20 mouse cellular contexts compared by ENCODE assay signal in the genomic region with DNA sequence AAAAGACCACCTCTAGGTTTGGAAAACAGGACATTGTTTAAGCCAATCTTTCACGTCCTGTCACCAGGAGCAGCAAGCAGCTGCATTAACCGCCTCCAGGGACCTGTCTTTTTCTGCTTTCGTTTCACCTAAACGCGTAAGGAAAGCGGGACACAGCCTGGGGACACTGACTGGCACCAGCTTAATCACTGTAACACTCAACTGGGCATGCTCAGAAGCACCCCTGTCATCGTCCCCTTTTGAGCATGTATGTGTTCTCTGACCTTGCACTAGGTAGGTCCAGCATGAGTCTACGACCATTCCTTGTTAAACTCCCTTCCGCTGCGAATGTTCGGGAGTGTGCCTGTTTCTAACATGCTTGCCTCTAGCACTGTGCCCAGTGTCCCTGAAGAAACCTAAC. TPM values are rescaled to one million over a fixed set of nuclear protein-coding genes. Genes with fewer than 3 reads are reported as not detected.
A peak's percentile ranks its signal among the peaks of the same experiment; 100 is the strongest.
DNase-seq lines count a peak whose midpoint lies in the region; ATAC-seq and TF ChIP-seq lines count a peak whose summit lies in the region.
"Had no signal": no experiment of that assay in that cellular context is flagged by ENCODE, and none has a peak within 500 bp of the region (broad histone marks: within the 10 kb centered on the region; RNA-seq: fewer than 3 reads in every experiment).

No protein-coding gene starts in this region.

- H3K27ac ChIP-seq in heart, embryonic 16.5 days (ENCODE audit: low read length), result no peak overlapping the region
- H3K27ac ChIP-seq in hindbrain, postnatal 0 days, result no peak overlapping the region
- H3K27ac ChIP-seq: embryonic facial prominence, embryonic 15.5 days; heart, embryonic 15.5 days had no signal

- no peak for DNase-seq in heart, adult 9 months (ENCODE audit: low spot score in 2 of 2)
- DNase-seq in retina, postnatal 1 day, result peak; percentile 58
- DNase-seq in retina, embryonic 14.5 days (ENCODE audit: low spot score), result no peak
- DNase-seq in hindbrain, postnatal 0 days (ENCODE audit: low spot score), result peak; percentile 13
- no peak for DNase-seq in kidney, postnatal 36 days
- no peak for DNase-seq in adipocyte (ENCODE audit: low spot score)
- DNase-seq: cerebellum, adult 9-10 months; kidney, adult 2 months; kidney, postnatal 25 days; left cerebral cortex, postnatal 4 days; lung, adult 18-20 months; right cerebral cortex, adult 18-20 months had no signal

- H3K9me3 ChIP-seq in heart, embryonic 16.5 days (replicated peaks; ENCODE audit: control insufficient read depth, low read length), result no peaks in the 10 kb centered on the region
- no peaks in the 10 kb centered on the region for H3K9me3 ChIP-seq in hindbrain, postnatal 0 days (ENCODE audit: low read length)
- H3K9me3 ChIP-seq: embryonic facial prominence, embryonic 15.5 days; heart, embryonic 15.5 days had no signal

- WGBS in heart, embryonic 16.5 days, result 65% methylated on average over 11 of the region's 11 CpGs
- WGBS in hindbrain, postnatal 0 days, result 68% methylated on average over 11 of the region's 11 CpGs

- ATAC-seq in heart, embryonic 16.5 days (replicated peaks; ENCODE audit: extremely low read depth, insufficient read depth, low FRiP score), result no peak
- ATAC-seq in hindbrain, postnatal 0 days, result peak; percentile 29; the same call in 1 of the 2 replicates
- ATAC-seq: inflammation-experienced regulatory T-cells, adult 6 months had no signal

- H3K36me3 ChIP-seq in heart, embryonic 16.5 days (ENCODE audit: control insufficient read depth, insufficient read depth), result no peaks in the 10 kb centered on the region
- H3K36me3 ChIP-seq in hindbrain, postnatal 0 days (ENCODE audit: insufficient read depth, low read length), result peaks cover 12% of the 10 kb centered on the region; the same call in 1 of the 2 replicates
- H3K36me3 ChIP-seq: embryonic facial prominence, embryonic 15.5 days; heart, embryonic 15.5 days had no signal

- TF ChIP-seq CTCF in hindbrain, postnatal 0 days (IDR thresholded peaks at IDR 0.05; ENCODE audit: low read depth), result no peak

- H3K27me3 ChIP-seq in heart, embryonic 16.5 days (ENCODE audit: control insufficient read depth, insufficient read depth, low read length), result no peaks in the 10 kb centered on the region
- H3K27me3 ChIP-seq in hindbrain, postnatal 0 days (ENCODE audit: insufficient read depth, low read length), result no peaks in the 10 kb centered on the region
- H3K27me3 ChIP-seq: embryonic facial prominence, embryonic 15.5 days; heart, embryonic 15.5 days had no signal

- no peak overlapping the region for H3K9ac ChIP-seq in heart, embryonic 16.5 days (ENCODE audit: low read length)
- no peak overlapping the region for H3K9ac ChIP-seq in hindbrain, postnatal 0 days (replicated peaks; ENCODE audit: low read length)
- H3K9ac ChIP-seq: embryonic facial prominence, embryonic 15.5 days; heart, embryonic 15.5 days had no signal

- H3K4me1 ChIP-seq in heart, embryonic 16.5 days (ENCODE audit: control insufficient read depth, insufficient read depth, low read length), result peaks cover 13% of the 10 kb centered on the region
- H3K4me1 ChIP-seq in hindbrain, postnatal 0 days (ENCODE audit: insufficient read depth, low read length), result no peaks in the 10 kb centered on the region
- H3K4me1 ChIP-seq: embryonic facial prominence, embryonic 15.5 days had no signal

- no peak overlapping the region for H3K4me3 ChIP-seq in heart, embryonic 16.5 days (ENCODE audit: low read length)
- no peak overlapping the region for H3K4me3 ChIP-seq in hindbrain, postnatal 0 days (ENCODE audit: low read length)
- H3K4me3 ChIP-seq: embryonic facial prominence, embryonic 15.5 days; heart, embryonic 15.5 days; myocyte had no signal

- peak overlapping the region; percentile 32 for H3K4me2 ChIP-seq in heart, embryonic 16.5 days (ENCODE audit: low read depth, low read length)
- peak overlapping the region; percentile 20 for H3K4me2 ChIP-seq in hindbrain, postnatal 0 days (ENCODE audit: low read depth, low read length)
- H3K4me2 ChIP-seq: embryonic facial prominence, embryonic 15.5 days; liver, embryonic 11.5 days had no signal

RNA-seq across cellular contexts. Expression of a gene that starts 42.8 kb away (rescaled TPM):
- polyA plus RNA-seq in heart, embryonic 16.5 days (2015; fragmentation: Nextera tagmentation; extraction: Ambion mirVana), result 5.4 and 6.4 TPM in 2 replicates
- total RNA-seq in hindbrain, postnatal 0 days (2014; rRNA removed), result 14.3 and 19.1 TPM in 2 replicates
- polyA plus RNA-seq in hindbrain, postnatal 0 days (2015; fragmentation: Nextera tagmentation; extraction: Ambion mirVana), result 11.6 and 12.2 TPM in 2 replicates

RNA-seq across cellular contexts. Expression of a gene that starts 52.0 kb away (rescaled TPM):
- 2.5 and 3.9 TPM in 2 replicates for polyA plus RNA-seq in heart, embryonic 16.5 days (2015; fragmentation: Nextera tagmentation; extraction: Ambion mirVana)
- 0.42 TPM in 1 of 2 replicates, not detected in the other for total RNA-seq in hindbrain, postnatal 0 days (2014; rRNA removed)
- 0.18 and 0.33 TPM in 2 replicates for polyA plus RNA-seq in hindbrain, postnatal 0 days (2015; fragmentation: Nextera tagmentation; extraction: Ambion mirVana)
- total RNA-seq: left cerebral cortex, adult 18-20 months had no signal
- polyA plus RNA-seq: C2C12, myocyte had no signal

Comparison
In these comparisons a context has a peak if more than half of its experiments do, and no peak if none do; other contexts are left out.
1. DNase-seq: peak in retina, postnatal 1 day (single experiment) and hindbrain, postnatal 0 days (single experiment); none in heart, adult 9 months (0 of 2), retina, embryonic 14.5 days (single experiment), kidney, postnatal 36 days (0 of 2) and adipocyte (single experiment).